Mouse (Mus musculus): Measurements from ENCODE around the gene Map1lc3a.

GRCm38 (mm10) chr2:155320596-155320995 lies 44.5 kb downstream of the Map1lc3a start:
- TF ChIP-seq CTCF (IDR thresholded peaks at IDR 0.05; ENCODE audit: low read depth) (no peak), EP300 (IDR thresholded peaks at IDR 0.05; ENCODE audit: low read depth) (no peak)

All from liver, embryonic 14.5 days (tissue).